Mouse (Mus musculus) kidney, adult 2 months (tissue): ENCODE measurements around the gene Cbx2. TPM values are rescaled to one million over a fixed set of nuclear protein-coding genes. Genes with fewer than 3 reads are reported as not detected.

Source experiments
- DNase-seq: peaks from one replicate; pipeline ENCODE4 v3.0.0; 2021
- H3K27ac ChIP-seq: fragments of 200-500 bp; 2 replicates; pipeline ENCODE4 v1.5.1; 2012; ENCODE audit warnings: low read depth, low read length, control low read depth, inconsistent platforms; ENCODE audit not compliant: insufficient read depth
- H3K27me3 ChIP-seq: fragments of 200-500 bp; replicated peaks from 2 replicates; pipeline ENCODE4 v1.6.1; 2012; ENCODE audit warnings: mild to moderate bottlenecking, moderate library complexity, low read length, inconsistent platforms; ENCODE audit not compliant: control insufficient read depth, insufficient read depth
- H3K36me3 ChIP-seq: fragments of 200-500 bp; 2 replicates; pipeline ENCODE4 v1.6.1; 2012; ENCODE audit warnings: mild to moderate bottlenecking, moderate library complexity, low read length, inconsistent platforms; ENCODE audit not compliant: control insufficient read depth, insufficient read depth
- H3K4me1 ChIP-seq: fragments of 200-500 bp; 2 replicates; pipeline ENCODE4 v1.6.1; 2011; ENCODE audit warnings: low read length; ENCODE audit not compliant: control insufficient read depth, insufficient read depth
- H3K4me3 ChIP-seq: fragments of 200-500 bp; 2 replicates; pipeline ENCODE4 v1.5.1; 2011; ENCODE audit warnings: mild to moderate bottlenecking, low read depth, low read length, control low read depth; ENCODE audit not compliant: insufficient read depth
- CTCF ChIP-seq: fragments of 200-500 bp; conservative IDR thresholded peaks from 2 replicates; pipeline ENCODE4 v1.5.1; 2011; ENCODE audit warnings: low read depth, mild to moderate bottlenecking, control low read depth, low read length, moderate library complexity, mixed read lengths; ENCODE audit not compliant: insufficient read depth, insufficient read length
- POLR2A ChIP-seq: fragments of 200-500 bp; IDR thresholded peaks from one replicate; pipeline ENCODE4 v1.6.1; 2011; ENCODE audit warnings: low read depth, low read length, control low read depth
- WGBS: fragments of 180-500 bp; shearing (Covaris S2); methylation state at CpG from one replicate; pipeline ENCODE4 v1.1.7; 2018; 5-methylcytosine and 5-hydroxymethylcytosine counted together
- polyA plus RNA-seq: library from polyadenylated mRNA; depleted of rRNA; stranded (reverse); fragments of >200 nt; gene quantifications from 2 replicates; pipeline ENCODE4 v1.2.3, GENCODE M21; 2012

Gene Cbx2
- polyA plus RNA-seq, 1 experiment, result 3.5 TPM

DNA sequence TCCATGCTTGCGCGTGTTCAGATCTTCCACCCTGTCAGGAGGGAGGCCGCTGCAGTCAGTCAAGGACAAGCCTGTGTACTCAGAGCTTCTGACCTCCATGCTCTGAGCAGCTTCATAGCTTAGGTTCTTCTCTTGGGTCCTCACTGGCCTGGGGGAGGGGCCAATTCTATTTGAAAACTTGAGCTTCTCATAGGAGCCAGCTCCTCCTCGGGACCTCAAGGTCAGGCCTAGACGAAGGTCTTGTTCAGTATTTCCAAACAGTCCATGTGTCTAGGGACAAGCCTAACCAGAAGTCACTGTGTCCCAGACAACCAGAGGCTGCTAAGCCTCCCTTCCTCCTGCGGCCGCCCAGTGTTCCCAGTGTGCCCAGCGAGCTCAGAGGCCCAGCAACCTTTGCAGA, 44.1 kb downstream of the Cbx2 start:
- 86% methylated on average over 8 of the region's 8 CpGs for WGBS
- H3K4me3 ChIP-seq, result no peak overlapping the region
- no peak for DNase-seq
- no peaks in the 10 kb centered on the region for H3K36me3 ChIP-seq
- H3K4me1 ChIP-seq, result no peaks in the 10 kb centered on the region
- TF ChIP-seq CTCF (no peak), POLR2A (no peak)
- H3K27me3 ChIP-seq, result no peaks in the 10 kb centered on the region
- no peak overlapping the region for H3K27ac ChIP-seq

DNA sequence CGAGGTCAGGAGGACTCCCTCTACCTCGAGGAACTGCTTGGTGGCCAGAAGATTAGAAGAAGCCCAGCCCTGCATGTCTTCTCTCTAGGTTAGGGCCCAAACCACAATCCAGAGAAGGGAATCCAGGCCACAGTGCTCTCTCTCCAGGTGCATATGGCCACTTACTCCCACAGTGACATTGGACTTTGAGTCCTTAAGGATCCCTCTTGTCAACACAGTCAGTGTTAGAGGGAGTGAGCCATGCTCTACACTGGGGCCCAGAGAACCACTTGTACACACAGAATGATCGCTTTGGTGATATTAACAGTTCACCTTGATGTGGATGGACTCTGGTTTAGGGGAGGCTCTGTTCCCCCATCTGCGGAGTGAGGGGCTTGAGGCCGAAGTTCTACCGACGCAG, 49.5 kb downstream of the Cbx2 start:
- no peak for TF ChIP-seq POLR2A
- TF ChIP-seq CTCF, result no peak
- Histone ChIP-seq H3K27ac (no peak overlapping the region), H3K36me3 (no peaks in the 10 kb centered on the region), H3K4me1 (no peaks in the 10 kb centered on the region), H3K27me3 (no peaks in the 10 kb centered on the region), H3K4me3 (no peak overlapping the region)
- 81% methylated on average over 7 of the region's 7 CpGs for WGBS
- no peak for DNase-seq

- Histone ChIP-seq H3K27me3 (no peaks in the 10 kb centered on the region), H3K36me3 (no peaks in the 10 kb centered on the region), H3K4me3 (no peak overlapping the region), H3K4me1 (peaks cover 3% of the 10 kb centered on the region; the same call in 1 of the 2 replicates), H3K27ac (no peak overlapping the region)
- DNase-seq, result no peak
- no peak for TF ChIP-seq CTCF
- no peak for TF ChIP-seq POLR2A
- 81% methylated on average over 6 of the region's 6 CpGs for WGBS
Measured at GRCm38 (mm10) chr11:119072986-119073385, 50.2 kb downstream of the Cbx2 start.

GRCm38 (mm10) chr11:119073876-119074433, 51.2 kb downstream of the Cbx2 start:
- DNase-seq, result no peak
- Histone ChIP-seq H3K4me3 (no peak overlapping the region), H3K36me3 (no peaks in the 10 kb centered on the region), H3K4me1 (peaks cover 9% of the 10 kb centered on the region; the same call in 1 of the 2 replicates), H3K27me3 (no peaks in the 10 kb centered on the region), H3K27ac (no peak overlapping the region)
- WGBS, result 82% methylated on average over 6 of the region's 6 CpGs
- TF ChIP-seq CTCF, result no peak
- TF ChIP-seq POLR2A, result no peak

- TF ChIP-seq POLR2A (no peak), CTCF (no peak)
- H3K27ac ChIP-seq, result no peak overlapping the region
- no peaks in the 10 kb centered on the region for H3K27me3 ChIP-seq
- DNase-seq, result no peak
- no peak overlapping the region for H3K4me3 ChIP-seq
- H3K4me1 ChIP-seq, result peaks cover 15% of the 10 kb centered on the region; the same call in 1 of the 2 replicates
- 87% methylated on average over 5 of the region's 5 CpGs for WGBS
- peaks cover 4% of the 10 kb centered on the region; the same call in 1 of the 2 replicates for H3K36me3 ChIP-seq
Measured at GRCm38 (mm10) chr11:119075805-119076204, 53.0 kb downstream of the Cbx2 start.

DNA sequence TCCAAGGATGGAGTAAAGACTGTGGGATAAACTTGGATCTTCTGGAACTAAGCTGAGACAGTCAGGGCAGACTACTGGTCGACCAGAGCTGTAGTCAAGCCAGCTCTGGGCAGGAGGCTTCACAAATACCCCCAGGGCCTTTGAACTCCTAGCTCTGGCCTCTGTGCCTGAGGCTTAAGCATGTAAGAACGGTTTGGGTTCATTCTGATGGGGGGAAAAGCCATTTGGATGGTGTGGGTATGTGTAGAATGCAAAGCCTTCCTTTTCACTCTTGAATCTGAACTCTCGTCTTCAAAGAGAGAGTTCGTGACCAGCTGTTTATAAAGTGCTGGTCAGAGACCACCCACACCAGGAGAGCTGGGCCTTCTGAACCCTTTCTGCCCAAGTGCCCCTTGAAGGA, 55.0 kb downstream of the Cbx2 start:
- Histone ChIP-seq H3K4me3 (no peak overlapping the region), H3K27ac (no peak overlapping the region), H3K36me3 (peaks cover 6% of the 10 kb centered on the region; the same call in 1 of the 2 replicates), H3K27me3 (no peaks in the 10 kb centered on the region), H3K4me1 (peaks cover 18% of the 10 kb centered on the region)
- DNase-seq, result no peak
- TF ChIP-seq CTCF (no peak), POLR2A (no peak)
- WGBS, result 86% methylated on average over 4 of the region's 4 CpGs

- Histone ChIP-seq H3K4me1 (peaks cover 26% of the 10 kb centered on the region), H3K27me3 (no peaks in the 10 kb centered on the region), H3K4me3 (no peak overlapping the region), H3K36me3 (peaks cover 6% of the 10 kb centered on the region; the same call in 1 of the 2 replicates), H3K27ac (no peak overlapping the region)
- DNase-seq, result peak; percentile 88
- TF ChIP-seq POLR2A, result no peak
- no peak for TF ChIP-seq CTCF
- WGBS, result 9% methylated on average over 27 of the region's 27 CpGs
Measured at GRCm38 (mm10) chr11:119078691-119079444, 56.1 kb downstream of the Cbx2 start.
